Mouse (Mus musculus): ENCODE results near the gene Ctf1.
A peak's percentile ranks its signal among the peaks of the same experiment; 100 is the strongest.

Ctf1 gene

DNA sequence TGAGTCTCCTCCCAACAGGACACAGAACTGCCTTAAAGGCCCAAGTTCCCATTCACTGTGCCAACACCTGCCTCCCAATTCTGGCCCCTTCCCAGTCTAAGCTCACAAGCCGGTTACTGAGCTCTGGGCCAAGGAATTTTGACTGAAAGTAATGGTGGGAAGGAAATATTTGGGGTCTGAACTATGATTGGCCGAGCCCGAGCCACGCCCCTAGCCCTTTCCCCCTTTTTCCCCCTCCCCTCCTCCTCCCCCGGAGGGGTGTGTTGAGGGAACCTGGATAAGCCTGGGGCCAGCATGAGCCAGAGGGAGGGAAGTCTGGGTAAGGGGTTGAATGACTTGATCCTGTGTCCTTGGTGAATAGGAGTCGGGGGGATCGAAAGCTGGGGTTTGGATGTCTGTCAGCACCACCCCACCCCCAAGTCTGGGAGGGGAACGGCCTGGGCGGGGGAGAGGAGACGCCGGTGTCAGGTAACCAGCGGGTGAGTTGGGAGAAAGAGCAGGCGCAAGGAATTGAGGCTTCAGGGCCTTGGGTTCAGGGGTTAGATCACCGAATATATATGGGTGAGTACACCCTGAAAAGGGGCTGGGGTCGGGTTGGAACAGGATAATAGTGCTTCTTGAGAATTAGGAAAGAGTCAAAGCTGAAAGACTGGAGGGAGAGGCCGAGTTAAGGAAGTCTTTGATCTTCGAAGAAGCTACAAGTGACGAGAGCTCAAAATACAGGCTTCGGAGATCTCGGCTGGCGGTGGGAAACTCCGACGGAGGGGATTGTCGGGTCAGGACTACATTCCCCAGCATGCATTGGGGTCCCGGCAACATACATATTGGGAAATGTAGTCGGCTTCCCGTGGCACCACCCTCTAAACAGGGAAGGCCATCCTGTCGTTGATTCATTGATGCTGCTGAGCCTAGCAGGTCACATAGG, at the start of gene Ctf1:
TSS of gene Ctf1 (plus strand) at position 276 of the 925 bp plus-strand sequence.
- peak; percentile 23 to 52 for DNase-seq

- no peak for DNase-seq
Measured at GRCm38 (mm10) chr7:127662926-127663325, 49.6 kb upstream of the Ctf1 start.

- no peak for DNase-seq
Measured at GRCm38 (mm10) chr7:127666066-127666654, 46.4 kb upstream of the Ctf1 start.

- DNase-seq: no peak
Measured at GRCm38 (mm10) chr7:127666679-127667078, 45.9 kb upstream of the Ctf1 start.

GRCm38 (mm10) chr7:127667171-127667570, 45.4 kb upstream of the Ctf1 start:
- DNase-seq: no peak

DNA sequence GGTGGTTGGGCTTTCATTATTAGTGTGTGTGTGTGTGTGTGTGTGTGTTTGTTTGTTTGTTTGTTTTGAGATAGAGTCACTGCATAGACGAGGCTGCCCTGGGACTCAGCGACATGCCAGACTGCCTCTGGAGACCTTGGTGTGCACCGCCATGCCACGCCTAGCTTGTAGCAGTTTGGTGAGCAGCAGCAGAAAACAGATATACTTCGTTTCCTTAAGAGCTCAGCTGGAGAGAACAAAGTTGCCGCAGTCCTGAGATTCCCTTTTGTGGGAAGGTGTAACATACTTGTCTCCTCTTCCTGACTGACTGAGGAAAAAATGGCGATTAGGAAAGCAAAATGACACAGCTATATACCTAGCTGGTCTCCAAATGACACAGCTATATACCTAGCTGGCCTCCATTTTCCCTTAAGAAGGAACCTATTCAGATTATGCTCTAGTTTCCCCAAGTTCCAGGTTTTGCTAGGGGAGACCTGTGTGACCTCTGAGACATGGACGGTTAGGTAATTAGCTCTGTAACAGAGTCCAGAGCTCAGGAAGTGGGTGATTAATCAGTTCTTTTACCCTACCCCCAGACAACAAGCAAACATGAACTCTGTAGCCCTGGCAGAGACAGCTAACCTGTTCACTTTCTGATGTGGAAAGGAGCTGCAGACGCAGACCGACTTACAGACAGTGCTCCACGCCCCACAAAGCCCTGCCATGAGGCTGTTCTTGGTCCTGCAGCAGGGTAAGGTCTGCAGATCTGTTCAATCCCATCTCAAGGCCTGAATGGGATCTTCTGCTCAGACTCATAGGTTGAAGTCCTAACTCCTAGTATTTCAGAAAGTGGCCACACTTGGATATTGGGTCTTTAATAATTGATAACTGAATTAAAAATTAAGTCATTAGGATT, 40.4 kb upstream of the Ctf1 start:
- DNase-seq: no peak

- no peak for DNase-seq
Measured at GRCm38 (mm10) chr7:127672776-127673175, 39.8 kb upstream of the Ctf1 start.

GRCm38 (mm10) chr7:127674977-127675376, 37.6 kb upstream of the Ctf1 start:
- peak; percentile 38 to 73 for DNase-seq

DNA sequence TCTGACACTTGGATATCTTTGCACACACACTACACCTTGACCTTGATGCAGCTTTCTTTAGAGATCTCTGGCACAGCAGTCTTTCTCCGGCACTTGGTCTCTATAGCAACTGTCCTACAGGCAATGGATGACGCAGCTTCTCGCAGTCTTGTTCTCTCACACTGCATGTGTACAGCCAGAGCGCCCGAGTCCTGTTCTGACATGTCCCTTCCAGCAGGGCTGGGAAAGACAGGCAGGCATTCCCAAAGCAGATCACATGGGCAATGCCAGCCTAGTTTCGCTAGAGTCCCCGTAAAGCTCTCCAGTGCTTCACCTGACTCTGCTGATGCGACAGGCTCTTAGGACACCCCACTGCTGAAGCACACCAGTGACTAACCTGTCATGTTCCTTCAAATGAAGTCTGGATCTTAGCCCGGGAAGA, 37.1 kb upstream of the Ctf1 start:
- DNase-seq: no peak

DNA sequence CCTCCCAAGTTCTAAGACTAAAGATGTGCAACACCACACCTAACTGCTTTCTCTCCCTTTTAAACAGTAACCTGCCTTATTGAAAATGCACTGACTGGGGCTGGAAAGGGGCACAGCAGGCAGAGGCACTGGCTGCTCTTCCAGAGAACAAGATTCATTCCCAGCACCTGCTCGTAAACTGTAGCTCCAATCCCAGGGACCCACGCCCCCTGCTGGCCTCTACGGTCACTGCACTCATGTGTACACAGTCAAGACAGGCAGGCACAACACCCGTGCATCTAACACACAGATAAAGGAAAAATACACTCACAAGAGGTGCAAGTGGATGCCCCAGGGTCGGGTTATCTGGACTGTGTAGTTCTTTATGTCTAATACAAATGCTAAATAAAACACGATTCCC, 35.5 kb upstream of the Ctf1 start:
- DNase-seq: peak; percentile 14 to 52

GRCm38 (mm10) chr7:127677609-127678008, 34.9 kb upstream of the Ctf1 start:
- DNase-seq: no peak

DNA sequence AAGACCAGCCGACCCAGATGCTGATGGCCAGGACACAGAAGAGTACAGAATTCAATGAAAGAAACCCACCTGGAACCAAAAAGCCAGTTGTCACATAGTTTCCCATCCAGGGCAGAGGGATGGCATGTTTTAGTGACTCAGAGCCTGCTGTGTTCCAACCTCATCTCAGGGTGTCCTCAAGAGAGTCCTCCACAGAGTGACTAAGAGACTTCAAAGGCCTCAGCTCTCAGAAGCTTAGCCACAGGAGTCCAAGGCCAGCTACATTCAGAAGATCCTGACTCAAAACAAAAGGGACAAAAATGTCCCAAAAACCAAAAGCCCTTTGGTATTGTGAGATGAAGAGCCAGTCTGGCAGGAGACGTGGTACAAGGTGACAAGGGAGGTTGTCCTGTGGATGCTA, 33.7 kb upstream of the Ctf1 start:
- no peak for DNase-seq

DNA sequence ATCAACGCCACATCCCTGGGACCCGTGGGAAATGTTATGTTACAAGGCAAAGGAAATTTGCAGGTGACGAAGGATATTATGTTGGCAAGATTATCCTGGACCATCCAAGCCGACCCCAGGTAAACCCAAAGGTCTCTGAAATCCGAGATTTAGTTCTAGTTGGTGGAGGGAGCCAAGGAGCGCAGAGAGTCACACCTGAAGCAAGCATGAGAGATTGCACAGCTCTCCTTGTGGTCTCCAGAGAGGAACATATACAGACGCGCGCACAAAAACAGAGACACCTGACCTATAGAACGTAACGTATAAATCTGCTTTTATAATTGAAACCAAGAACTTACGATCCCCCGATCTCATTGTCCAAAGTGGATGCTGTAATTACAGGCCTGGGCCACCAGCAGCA, 32.0 kb upstream of the Ctf1 start:
- no peak for DNase-seq

DNA sequence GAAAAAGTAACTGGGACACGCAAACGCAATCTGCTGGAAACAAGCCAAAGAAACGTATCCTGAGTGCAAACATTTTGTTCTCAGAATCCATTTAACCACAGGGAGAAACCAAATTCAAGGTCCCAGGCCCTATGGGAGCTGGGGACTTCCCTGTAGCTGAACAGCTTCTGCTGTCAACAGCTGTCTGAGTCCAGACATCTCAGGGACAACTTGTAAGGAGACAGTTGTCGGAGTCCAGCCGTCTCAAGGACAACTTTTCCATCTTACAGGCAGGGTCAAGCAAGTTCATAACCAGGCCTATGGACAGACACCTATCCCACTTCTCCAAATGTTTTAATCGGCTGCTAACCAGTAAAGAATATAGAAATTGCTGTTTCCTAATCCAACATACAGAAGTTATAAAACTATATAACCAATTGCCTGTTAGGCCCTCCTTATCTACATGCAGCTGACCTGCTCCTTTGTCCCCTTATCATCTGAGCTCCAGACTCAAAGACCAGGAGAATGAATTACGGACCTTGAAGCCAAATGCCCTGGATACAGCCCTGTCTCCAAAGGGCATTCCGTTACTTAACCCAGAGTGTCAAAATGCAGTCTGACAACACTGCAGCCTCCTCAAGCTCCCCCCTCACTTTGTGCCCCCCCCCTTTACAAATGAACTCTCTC, 30.5 kb upstream of the Ctf1 start:
- no peak for DNase-seq

DNA sequence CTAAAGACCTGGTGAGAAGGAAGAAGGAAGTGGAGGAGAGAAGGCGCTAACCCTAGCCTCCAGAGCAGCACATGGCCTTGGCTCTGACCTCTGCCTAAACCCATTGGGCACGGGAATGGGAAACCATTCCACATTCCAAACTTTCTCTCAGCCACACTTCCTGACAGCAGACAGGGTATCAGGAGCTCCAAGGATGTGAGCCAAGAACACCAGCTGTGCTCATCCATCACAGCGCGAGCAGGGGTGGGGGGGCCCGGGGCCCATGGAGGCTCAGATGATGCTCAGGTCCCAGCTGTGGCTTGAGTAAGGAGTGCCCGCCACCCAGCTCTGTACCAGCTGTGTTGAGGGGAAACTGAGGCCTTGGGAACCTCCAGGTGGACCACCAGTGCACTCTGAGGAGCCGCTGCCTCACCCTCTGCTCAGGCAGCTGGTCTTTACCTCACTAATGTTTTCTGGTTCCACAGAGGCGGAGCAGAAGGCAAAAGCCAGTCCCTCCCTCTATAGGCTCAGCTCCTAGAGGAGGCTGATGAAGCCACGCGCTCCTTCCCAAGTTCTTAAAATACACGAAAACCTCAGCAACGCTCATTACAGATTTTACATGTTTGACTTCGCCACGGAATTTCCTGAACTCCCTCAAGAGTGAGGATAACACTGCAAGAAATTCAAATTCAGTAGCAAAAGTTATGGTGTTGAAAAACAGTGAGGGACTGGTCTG, 27.1 kb upstream of the Ctf1 start:
- DNase-seq: no peak

DNA sequence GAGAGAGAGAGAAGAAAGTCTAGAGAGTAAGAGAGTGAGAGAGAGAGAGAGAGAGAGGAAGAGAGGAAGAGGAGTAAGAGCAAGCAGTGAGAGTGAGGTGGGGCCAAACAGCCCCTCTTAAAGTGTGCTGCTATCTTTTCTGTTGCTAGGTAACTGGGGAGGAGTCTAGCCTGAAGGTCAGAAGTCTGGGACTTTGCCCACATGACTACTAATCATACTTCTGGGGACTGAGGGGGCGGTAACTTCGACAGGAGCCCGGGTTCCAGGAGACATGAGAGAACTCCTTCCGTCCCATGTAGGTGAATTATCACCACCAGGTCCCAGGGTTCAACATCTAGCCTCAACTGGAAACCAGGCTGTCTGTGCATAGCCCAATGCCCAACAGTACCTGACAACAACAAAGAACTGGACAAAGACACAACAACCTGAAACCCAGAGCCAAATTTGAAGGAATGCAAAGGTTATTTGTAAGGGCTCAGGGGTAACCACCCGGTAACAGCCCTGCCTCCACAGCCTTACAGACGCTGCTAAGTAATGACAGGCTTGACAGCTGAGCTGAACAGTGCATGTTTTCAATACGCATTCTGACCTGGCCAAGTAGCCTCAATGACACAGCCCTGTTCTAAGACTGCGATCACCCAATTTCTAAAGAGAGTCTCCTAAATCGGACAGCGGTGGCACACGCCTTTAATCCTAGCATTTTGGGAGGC, 25.6 kb upstream of the Ctf1 start:
- DNase-seq: no peak

DNA sequence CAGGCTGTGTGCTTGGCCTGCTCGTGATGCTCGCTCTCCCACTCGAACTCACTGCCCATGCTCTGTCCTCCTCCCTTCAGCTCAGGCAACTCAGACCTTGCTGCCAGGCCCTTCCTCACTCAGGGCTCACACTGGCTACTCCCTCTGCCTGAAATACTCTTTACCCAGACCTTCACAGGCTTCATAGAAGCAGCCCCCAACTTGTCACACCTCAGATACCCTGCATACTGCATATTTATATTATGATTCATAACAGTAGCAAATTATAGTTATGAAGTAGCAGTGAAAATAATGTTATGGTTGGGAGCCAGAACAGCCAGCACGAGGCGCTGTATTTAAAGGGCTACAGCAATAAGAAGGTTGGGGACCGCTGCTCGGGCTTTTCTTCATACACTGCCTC, 23.6 kb upstream of the Ctf1 start:
- DNase-seq: no peak

- no peak for DNase-seq
Measured at GRCm38 (mm10) chr7:127689626-127690280, 22.8 kb upstream of the Ctf1 start.

- peak in 1 of 2 experiments; percentile 9 for DNase-seq
Measured at GRCm38 (mm10) chr7:127691221-127691989, 21.1 kb upstream of the Ctf1 start.

GRCm38 (mm10) chr7:127693290-127693689, 19.2 kb upstream of the Ctf1 start:
- DNase-seq: no peak

Measured in spleen, adult 18-20 months (tissue).